Mouse (Mus musculus): ENCODE data around the gene Arhgef28. TPM values are rescaled to one million over a fixed set of nuclear protein-coding genes. Genes with fewer than 3 reads are reported as not detected.

Gene Arhgef28
- polyA plus RNA-seq, 1 experiment from 2014 or later: 14.2 TPM

GRCm38 (mm10) chr13:98030959-98031641, 175.1 kb downstream of the Arhgef28 start:
- H3K27ac ChIP-seq (ENCODE audit: low read length): 0 out of 2 replicates have a peak overlapping the region, but pooled peaks have one; percentile 0
- 15% methylated on average over 16 of the region's 16 CpGs for WGBS
- H3K9me3 ChIP-seq (ENCODE audit: control insufficient read depth, low read length): no peaks in the 10 kb centered on the region
- H3K4me2 ChIP-seq (ENCODE audit: low read depth, low read length): peak overlapping the region; percentile 44
- H3K4me3 ChIP-seq (ENCODE audit: low read length): peak overlapping the region; percentile 26
- peak overlapping the region; percentile 26; the same call in 1 of the 2 replicates for H3K9ac ChIP-seq (ENCODE audit: low read depth, low read length)
- peaks cover 4% of the 10 kb centered on the region; the same call in 1 of the 2 replicates for H3K4me1 ChIP-seq (ENCODE audit: control insufficient read depth, insufficient read depth, low read length)
- no peaks in the 10 kb centered on the region for H3K27me3 ChIP-seq (replicated peaks; ENCODE audit: control insufficient read depth, insufficient read depth, low read length)
- H3K36me3 ChIP-seq (ENCODE audit: control insufficient read depth, insufficient read depth, low read length): no peaks in the 10 kb centered on the region
- ATAC-seq: peak; percentile 74

- no peaks in the 10 kb centered on the region for H3K9me3 ChIP-seq (ENCODE audit: control insufficient read depth, low read length)
- WGBS: 32% methylated on average over 5 of the region's 5 CpGs
- no peak for ATAC-seq
Measured at GRCm38 (mm10) chr13:98030041-98030440, 176.2 kb downstream of the Arhgef28 start.

GRCm38 (mm10) chr13:98028711-98029250, 177.5 kb downstream of the Arhgef28 start:
- Histone ChIP-seq H3K9me3 (ENCODE audit: control insufficient read depth, low read length) (no peaks in the 10 kb centered on the region), H3K36me3 (ENCODE audit: control insufficient read depth, insufficient read depth, low read length) (no peaks in the 10 kb centered on the region)
- 44% methylated on average over 6 of the region's 6 CpGs for WGBS

More at GRCm38 (mm10) chr13:98030041-98030440, 176.2 kb downstream of the Arhgef28 start:
- H3K27me3 ChIP-seq (replicated peaks; ENCODE audit: control insufficient read depth, insufficient read depth, low read length): no peaks in the 10 kb centered on the region
- H3K4me1 ChIP-seq (ENCODE audit: control insufficient read depth, insufficient read depth, low read length): peaks cover 4% of the 10 kb centered on the region; the same call in 1 of the 2 replicates
- no peak overlapping the region for H3K9ac ChIP-seq (ENCODE audit: low read depth, low read length)
- H3K4me2 ChIP-seq (ENCODE audit: low read depth, low read length): no peak overlapping the region
- H3K27ac ChIP-seq (ENCODE audit: low read length): no peak overlapping the region
- no peak overlapping the region for H3K4me3 ChIP-seq (ENCODE audit: low read length)
- H3K36me3 ChIP-seq (ENCODE audit: control insufficient read depth, insufficient read depth, low read length): no peaks in the 10 kb centered on the region

GRCm38 (mm10) chr13:98027641-98028204, 178.5 kb downstream of the Arhgef28 start:
- peak; percentile 63; the same call in 1 of the 2 replicates for ATAC-seq
- Histone ChIP-seq H3K9me3 (ENCODE audit: control insufficient read depth, low read length) (no peaks in the 10 kb centered on the region), H3K4me3 (ENCODE audit: low read length) (no peak overlapping the region), H3K27me3 (replicated peaks; ENCODE audit: control insufficient read depth, insufficient read depth, low read length) (no peaks in the 10 kb centered on the region), H3K36me3 (ENCODE audit: control insufficient read depth, insufficient read depth, low read length) (no peaks in the 10 kb centered on the region), H3K27ac (ENCODE audit: low read length) (peak overlapping the region; percentile 12), H3K9ac (ENCODE audit: low read depth, low read length) (no peak overlapping the region), H3K4me1 (ENCODE audit: control insufficient read depth, insufficient read depth, low read length) (peaks cover 4% of the 10 kb centered on the region; the same call in 1 of the 2 replicates), H3K4me2 (ENCODE audit: low read depth, low read length) (no peak overlapping the region)
- WGBS: 45% methylated on average over 12 of the region's 12 CpGs

More at GRCm38 (mm10) chr13:98028711-98029250, 177.5 kb downstream of the Arhgef28 start:
- Histone ChIP-seq H3K4me1 (ENCODE audit: control insufficient read depth, insufficient read depth, low read length) (peaks cover 4% of the 10 kb centered on the region; the same call in 1 of the 2 replicates), H3K4me2 (ENCODE audit: low read depth, low read length) (no peak overlapping the region), H3K27ac (ENCODE audit: low read length) (no peak overlapping the region), H3K4me3 (ENCODE audit: low read length) (no peak overlapping the region), H3K27me3 (replicated peaks; ENCODE audit: control insufficient read depth, insufficient read depth, low read length) (no peaks in the 10 kb centered on the region), H3K9ac (ENCODE audit: low read depth, low read length) (no peak overlapping the region)
- ATAC-seq: no peak

GRCm38 (mm10) chr13:98027122-98027521, 179.1 kb downstream of the Arhgef28 start:
- Histone ChIP-seq H3K27me3 (replicated peaks; ENCODE audit: control insufficient read depth, insufficient read depth, low read length) (no peaks in the 10 kb centered on the region), H3K9ac (ENCODE audit: low read depth, low read length) (no peak overlapping the region), H3K9me3 (ENCODE audit: control insufficient read depth, low read length) (no peaks in the 10 kb centered on the region), H3K27ac (ENCODE audit: low read length) (no peak overlapping the region), H3K4me2 (ENCODE audit: low read depth, low read length) (no peak overlapping the region), H3K36me3 (ENCODE audit: control insufficient read depth, insufficient read depth, low read length) (no peaks in the 10 kb centered on the region), H3K4me3 (ENCODE audit: low read length) (no peak overlapping the region), H3K4me1 (ENCODE audit: control insufficient read depth, insufficient read depth, low read length) (peaks cover 4% of the 10 kb centered on the region; the same call in 1 of the 2 replicates)
- ATAC-seq: no peak
- WGBS: 64% methylated on average over 5 of the region's 5 CpGs

- Histone ChIP-seq H3K4me2 (ENCODE audit: low read depth, low read length) (no peak overlapping the region), H3K27ac (ENCODE audit: low read length) (no peak overlapping the region), H3K4me1 (ENCODE audit: control insufficient read depth, insufficient read depth, low read length) (peaks cover 4% of the 10 kb centered on the region; the same call in 1 of the 2 replicates), H3K9me3 (ENCODE audit: control insufficient read depth, low read length) (no peaks in the 10 kb centered on the region), H3K27me3 (replicated peaks; ENCODE audit: control insufficient read depth, insufficient read depth, low read length) (no peaks in the 10 kb centered on the region), H3K9ac (ENCODE audit: low read depth, low read length) (no peak overlapping the region), H3K4me3 (ENCODE audit: low read length) (no peak overlapping the region), H3K36me3 (ENCODE audit: control insufficient read depth, insufficient read depth, low read length) (no peaks in the 10 kb centered on the region)
- 78% methylated on average over 26 of the region's 26 CpGs for WGBS
- no peak for ATAC-seq
Measured at GRCm38 (mm10) chr13:98025706-98026504, 180.3 kb downstream of the Arhgef28 start.

GRCm38 (mm10) chr13:98025162-98025561, 181.1 kb downstream of the Arhgef28 start:
- no peak overlapping the region for H3K4me2 ChIP-seq (ENCODE audit: low read depth, low read length)
- no peak for ATAC-seq
- no peaks in the 10 kb centered on the region for H3K9me3 ChIP-seq (ENCODE audit: control insufficient read depth, low read length)
- no peaks in the 10 kb centered on the region for H3K36me3 ChIP-seq (ENCODE audit: control insufficient read depth, insufficient read depth, low read length)
- peaks cover 4% of the 10 kb centered on the region; the same call in 1 of the 2 replicates for H3K4me1 ChIP-seq (ENCODE audit: control insufficient read depth, insufficient read depth, low read length)
- no peak overlapping the region for H3K9ac ChIP-seq (ENCODE audit: low read depth, low read length)
- WGBS: 87% methylated on average over 7 of the region's 7 CpGs
- H3K27me3 ChIP-seq (replicated peaks; ENCODE audit: control insufficient read depth, insufficient read depth, low read length): no peaks in the 10 kb centered on the region
- no peak overlapping the region for H3K27ac ChIP-seq (ENCODE audit: low read length)
- no peak overlapping the region for H3K4me3 ChIP-seq (ENCODE audit: low read length)

GRCm38 (mm10) chr13:98024680-98025079, 181.6 kb downstream of the Arhgef28 start:
- peaks cover 4% of the 10 kb centered on the region; the same call in 1 of the 2 replicates for H3K4me1 ChIP-seq (ENCODE audit: control insufficient read depth, insufficient read depth, low read length)
- ATAC-seq: no peak
- H3K27me3 ChIP-seq (replicated peaks; ENCODE audit: control insufficient read depth, insufficient read depth, low read length): no peaks in the 10 kb centered on the region
- H3K9ac ChIP-seq (ENCODE audit: low read depth, low read length): no peak overlapping the region
- WGBS: 93% methylated on average over 12 of the region's 12 CpGs
- H3K9me3 ChIP-seq (ENCODE audit: control insufficient read depth, low read length): no peaks in the 10 kb centered on the region
- no peak overlapping the region for H3K4me3 ChIP-seq (ENCODE audit: low read length)
- H3K27ac ChIP-seq (ENCODE audit: low read length): no peak overlapping the region
- H3K4me2 ChIP-seq (ENCODE audit: low read depth, low read length): no peak overlapping the region
- H3K36me3 ChIP-seq (ENCODE audit: control insufficient read depth, insufficient read depth, low read length): no peaks in the 10 kb centered on the region

GRCm38 (mm10) chr13:98021906-98022305, 184.3 kb downstream of the Arhgef28 start:
- Histone ChIP-seq H3K36me3 (ENCODE audit: control insufficient read depth, insufficient read depth, low read length) (no peaks in the 10 kb centered on the region), H3K9ac (ENCODE audit: low read depth, low read length) (no peak overlapping the region), H3K4me3 (ENCODE audit: low read length) (no peak overlapping the region), H3K27me3 (replicated peaks; ENCODE audit: control insufficient read depth, insufficient read depth, low read length) (no peaks in the 10 kb centered on the region), H3K9me3 (ENCODE audit: control insufficient read depth, low read length) (no peaks in the 10 kb centered on the region), H3K27ac (ENCODE audit: low read length) (no peak overlapping the region), H3K4me1 (ENCODE audit: control insufficient read depth, insufficient read depth, low read length) (no peaks in the 10 kb centered on the region), H3K4me2 (ENCODE audit: low read depth, low read length) (no peak overlapping the region)
- 80% methylated on average over 4 of the region's 4 CpGs for WGBS
- no peak for ATAC-seq
